Mouse (Mus musculus) heart, adult 9 months (tissue): ENCODE measurements around the gene Magee1.
"Not testable (repeated sequence)": the region's sequence is repeated elsewhere in the genome, so short reads cannot be mapped to it uniquely, and the experiment has no call there.

ENCODE experiments used
- DNase-seq, 2 experiments: peaks; one replicate each; pipeline ENCODE4 v3.0.0; 2022; ENCODE audit warnings: low spot score in 2 of 2

Magee1 gene

GRCm38 (mm10) chrX:105120275-105121226 is at the start of gene Magee1:
TSS of gene Magee1 (plus strand) at chrX:105120378.
- DNase-seq: peak; percentile 54 to 71

GRCm38 (mm10) chrX:105079151-105079550 is 41.0 kb upstream of the Magee1 start:
- no peak for DNase-seq

DNA sequence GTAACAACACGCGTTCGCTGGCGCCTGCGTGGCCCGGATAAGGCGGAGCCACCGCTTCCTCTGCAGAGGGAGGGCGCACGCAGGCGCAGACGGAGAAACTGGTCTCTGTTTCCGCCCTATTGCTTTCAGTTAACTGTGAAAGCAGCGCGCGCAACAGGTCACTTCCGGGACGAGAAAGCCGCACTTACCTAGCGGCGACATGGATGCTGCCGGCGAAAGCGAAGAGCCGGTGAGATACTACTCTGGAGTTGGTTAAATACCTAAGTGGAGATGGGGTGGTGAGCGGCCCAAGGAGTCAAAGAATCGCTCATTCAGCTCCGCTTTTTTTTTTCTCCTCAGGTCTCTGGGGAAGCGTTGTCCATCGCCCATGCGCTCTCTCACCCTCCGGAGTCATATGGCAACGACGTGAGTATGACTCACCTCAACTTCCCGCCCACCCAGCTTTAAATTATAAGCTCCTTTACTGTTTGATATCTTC is 40.5 kb upstream of the Magee1 start, which contains the start of gene Pbdc1:
Gene Pbdc1, plus strand, starts transcription at position 142 of the 478 bp plus-strand sequence.
- DNase-seq: peak; percentile 85 to 95

DNA sequence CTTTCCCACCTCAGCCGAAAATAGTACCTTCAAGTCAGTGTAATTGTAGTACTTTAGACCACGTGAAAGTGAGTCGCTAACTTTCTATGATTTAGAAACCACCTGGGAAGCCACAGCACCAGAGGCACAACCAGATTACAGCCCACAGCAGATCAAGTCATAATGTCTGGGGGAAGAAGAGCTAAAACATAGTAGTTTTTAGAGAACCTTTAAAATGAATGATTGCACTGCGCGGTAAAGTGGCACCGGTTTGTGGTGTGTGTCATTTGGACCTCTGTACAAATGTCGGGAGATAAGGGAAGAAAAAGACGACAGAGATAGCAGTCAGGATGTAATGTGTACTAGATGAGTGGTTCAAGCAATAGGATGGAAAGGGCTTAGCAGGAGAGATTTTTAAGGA is 40.1 kb upstream of the Magee1 start:
- DNase-seq: no peak

- DNase-seq: not testable (repeated sequence)
Measured at GRCm38 (mm10) chrX:105083013-105083412, 37.2 kb upstream of the Magee1 start.

DNA sequence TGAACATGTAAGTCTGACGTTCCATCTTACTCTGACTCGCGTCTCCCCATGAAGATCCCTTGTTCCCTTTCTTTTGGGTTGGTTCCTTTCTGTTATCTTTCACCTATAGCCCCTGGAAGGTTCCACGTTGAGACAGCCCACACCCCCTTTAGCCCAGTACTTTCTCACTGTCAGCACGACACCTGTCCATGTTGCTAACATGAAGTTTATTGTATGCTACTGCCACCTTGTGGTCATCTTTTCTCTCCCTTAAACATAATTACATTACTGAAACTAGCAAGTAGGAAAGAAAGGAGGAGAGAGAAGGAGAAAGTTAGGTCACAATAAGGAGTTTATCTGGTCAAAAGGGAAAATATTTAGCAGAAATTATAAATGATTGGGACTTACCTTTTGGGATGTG is 16.0 kb upstream of the Magee1 start:
- peak in 1 of 2 experiments; percentile 12 for DNase-seq

DNA sequence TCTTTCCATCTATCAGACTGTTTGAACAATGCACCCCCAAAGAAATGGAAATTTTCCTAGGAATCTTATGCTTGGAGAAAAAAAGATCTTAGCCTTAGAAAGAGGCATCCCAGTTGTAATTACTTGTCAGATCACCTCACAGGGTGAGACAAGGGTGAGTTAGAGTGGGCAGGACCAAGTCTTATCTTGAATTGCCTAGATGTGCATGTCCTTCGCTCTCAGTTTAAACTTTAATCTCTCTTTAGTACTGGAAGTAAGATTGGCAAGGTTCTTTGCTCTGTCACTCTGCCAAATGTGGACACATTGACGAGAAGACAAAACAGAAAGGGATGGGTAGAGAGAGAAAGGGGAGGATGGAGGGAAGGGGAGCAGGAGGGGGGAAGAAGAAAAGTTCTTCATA is 5.2 kb upstream of the Magee1 start:
- DNase-seq: no peak

DNA sequence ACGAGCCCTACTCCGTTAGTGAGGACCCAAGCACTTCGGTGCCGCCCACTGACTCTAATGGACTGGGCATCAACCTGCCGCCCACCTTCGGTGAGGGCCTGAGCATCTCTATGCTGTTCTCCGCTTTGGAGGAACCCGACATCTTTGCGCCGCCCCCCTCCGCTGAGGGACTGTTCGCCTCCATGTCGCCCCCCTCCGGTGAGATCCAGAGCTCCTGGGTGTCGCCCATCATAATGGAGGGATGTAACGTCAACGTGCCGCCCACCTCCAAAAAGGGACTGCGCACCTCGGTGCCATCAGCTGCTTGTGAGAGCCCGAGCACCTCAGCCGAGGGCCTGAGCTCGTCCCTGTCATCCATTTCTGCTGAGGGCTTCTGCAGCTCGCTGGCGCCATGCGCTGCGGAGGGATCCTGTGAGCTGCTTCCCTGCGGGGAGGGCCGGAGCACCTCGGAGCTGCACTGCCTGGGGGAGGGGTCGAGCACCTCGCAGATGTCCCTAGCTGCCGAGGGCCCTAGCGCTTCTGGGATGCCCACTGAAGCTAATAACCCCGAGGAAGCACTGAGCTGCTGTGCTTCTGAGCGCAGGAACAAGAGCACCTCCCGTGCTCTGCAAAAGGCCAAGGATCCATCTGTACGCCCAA is 1.2 kb downstream of the Magee1 start:
- peak; percentile 31 to 57 for DNase-seq

GRCm38 (mm10) chrX:105124903-105125302 is 4.7 kb downstream of the Magee1 start:
- no peak for DNase-seq

DNA sequence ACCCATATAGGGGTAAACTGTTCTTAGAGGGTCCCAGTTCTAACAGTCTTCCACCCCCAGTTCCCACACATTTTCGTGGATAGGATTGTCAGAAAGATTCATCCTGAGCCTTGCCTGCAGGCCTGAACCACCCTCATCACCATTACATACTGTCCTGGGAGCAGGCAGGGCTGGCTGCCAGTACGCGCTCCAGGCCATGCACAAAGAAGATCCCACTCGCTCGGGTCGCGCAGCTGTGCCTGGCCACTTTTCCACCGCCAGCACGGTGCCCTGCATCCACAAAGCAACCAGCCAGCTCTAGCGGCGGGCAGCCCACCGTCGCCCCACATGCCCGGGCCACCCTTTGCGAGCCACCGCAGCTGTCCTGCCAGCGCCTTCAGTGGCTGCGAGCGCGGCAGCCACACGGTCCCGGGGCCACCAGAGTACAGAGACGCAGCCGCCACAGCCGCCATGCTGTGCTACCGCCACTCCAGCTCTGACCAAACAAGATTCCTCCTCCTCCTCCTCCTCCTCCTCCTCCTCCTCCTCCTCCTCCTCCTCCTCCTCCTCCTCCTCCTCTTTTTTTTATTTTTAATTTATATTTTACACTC is 31.8 kb downstream of the Magee1 start:
- no peak for DNase-seq

DNA sequence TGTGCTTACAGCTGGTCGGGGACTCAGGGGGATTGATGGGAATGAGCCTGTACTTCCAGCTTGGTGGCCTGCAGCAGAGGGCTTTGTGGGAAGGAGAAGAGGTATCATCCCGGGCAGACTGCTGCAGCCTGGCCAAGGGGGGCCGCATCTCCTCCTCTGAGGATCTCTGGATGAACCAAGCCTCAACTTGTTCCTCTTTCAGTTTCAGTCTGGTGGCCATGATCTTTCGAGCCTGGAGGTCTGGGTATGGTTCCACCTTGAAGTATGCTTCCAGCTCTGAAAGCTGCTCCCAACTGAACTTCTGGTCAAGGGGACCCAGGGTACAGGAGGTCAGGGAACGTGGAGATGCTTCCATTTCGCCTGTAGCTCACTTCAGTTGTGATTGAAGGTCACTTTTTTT is 44.8 kb downstream of the Magee1 start:
- DNase-seq: not testable (repeated sequence)

GRCm38 (mm10) chrX:105167217-105167616 is 47.0 kb downstream of the Magee1 start:
- no peak for DNase-seq
